Mouse (Mus musculus): ENCODE results near the gene Hoxa4. TPM values are rescaled to one million over a fixed set of nuclear protein-coding genes. Genes with fewer than 3 reads are reported as not detected.

Gene Hoxa4
- polyA plus RNA-seq, 1 experiment = not detected

DNA sequence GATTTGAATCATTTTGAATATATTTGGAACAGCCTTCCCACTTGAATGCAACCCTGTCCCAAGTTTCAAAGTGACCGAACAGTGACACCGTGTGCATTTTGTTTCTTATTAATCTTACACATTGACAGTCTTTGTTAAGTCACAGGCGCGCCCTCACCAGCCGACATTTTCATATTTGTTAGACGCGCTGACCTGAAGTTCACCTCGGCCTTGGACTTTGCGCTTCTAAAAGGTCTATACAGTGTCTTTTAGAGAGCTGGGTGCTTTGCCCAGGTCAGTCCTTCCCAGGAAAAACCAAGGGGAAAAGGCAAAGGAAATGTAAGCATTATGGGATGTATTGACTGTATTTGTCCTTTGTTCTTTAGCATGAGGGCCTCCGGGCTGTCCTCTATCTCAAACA, 3.1 kb upstream of the Hoxa4 start:
- Histone ChIP-seq H3K27ac (ENCODE audit: insufficient read depth, low read length) (no peak overlapping the region), H3K4me3 (ENCODE audit: insufficient read depth, low read length) (no peak overlapping the region), H3K4me1 (ENCODE audit: control insufficient read depth, insufficient read depth, low read length) (no peaks in the 10 kb centered on the region)
- TF ChIP-seq CTCF (IDR thresholded peaks at IDR 0.05; ENCODE audit: extremely low read depth, insufficient read depth, low read length) (no peak), POLR2A (IDR thresholded peaks at IDR 0.05; ENCODE audit: extremely low read depth, insufficient read depth, low read length) (no peak)

DNA sequence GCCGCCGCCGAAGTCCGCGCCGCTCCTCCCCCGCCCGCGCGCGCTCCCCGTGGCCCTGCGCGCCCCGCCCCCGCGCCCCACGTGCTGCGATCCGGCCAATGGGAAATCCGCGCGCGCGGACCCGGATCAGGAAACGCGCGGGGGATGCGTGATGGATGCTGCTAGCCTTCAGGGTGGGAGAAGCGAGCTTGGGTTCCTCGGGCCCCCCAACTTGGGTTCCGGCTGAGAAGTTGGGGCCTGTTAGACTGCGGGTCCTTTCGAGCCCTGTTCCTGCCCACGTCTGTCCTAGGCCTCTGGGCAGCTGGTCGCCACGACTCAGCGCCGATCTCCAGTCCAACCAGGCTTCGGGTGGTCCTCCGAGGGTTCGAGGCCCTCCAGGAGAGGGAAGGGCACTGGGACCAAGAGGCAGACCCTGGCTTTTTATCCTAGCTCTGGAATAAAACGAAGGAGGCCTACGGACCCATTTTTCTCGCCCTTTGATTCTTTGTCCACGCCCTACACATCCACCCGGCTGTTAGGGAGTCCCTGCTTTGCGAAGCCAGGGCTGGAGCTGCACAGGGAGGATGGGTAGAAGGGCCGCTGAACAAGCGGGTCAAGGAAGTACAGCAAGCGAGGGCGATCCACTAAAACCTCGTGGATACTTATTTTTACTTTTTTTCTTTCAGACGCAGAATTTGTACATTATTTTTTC, 452 bp upstream of the Hoxa4 start:
- TF ChIP-seq POLR2A (IDR thresholded peaks at IDR 0.05; ENCODE audit: extremely low read depth, insufficient read depth, low read length) = no peak
- TF ChIP-seq CTCF (IDR thresholded peaks at IDR 0.05; ENCODE audit: extremely low read depth, insufficient read depth, low read length) = no peak

DNA sequence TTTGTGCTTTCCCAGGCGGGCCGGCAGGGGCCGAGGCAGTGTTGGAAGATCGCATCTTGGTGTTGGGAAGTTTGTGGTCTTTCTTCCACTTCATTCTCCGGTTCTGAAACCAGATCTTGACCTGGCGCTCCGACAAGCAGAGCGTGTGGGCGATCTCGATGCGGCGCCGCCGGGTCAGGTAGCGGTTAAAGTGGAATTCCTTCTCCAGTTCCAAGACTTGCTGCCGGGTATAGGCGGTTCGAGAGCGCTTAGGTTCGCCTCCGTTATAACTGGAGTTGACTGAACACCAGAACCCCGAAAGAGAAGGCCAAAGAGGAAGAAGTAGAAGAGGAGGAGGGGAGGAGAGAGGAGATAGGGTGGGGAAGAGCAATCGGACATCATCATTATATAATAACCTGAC, 1.1 kb downstream of the Hoxa4 start:
- TF ChIP-seq POLR2A (IDR thresholded peaks at IDR 0.05; ENCODE audit: extremely low read depth, insufficient read depth, low read length) (no peak), CTCF (IDR thresholded peaks at IDR 0.05; ENCODE audit: extremely low read depth, insufficient read depth, low read length) (no peak)
- Histone ChIP-seq H3K27ac (ENCODE audit: insufficient read depth, low read length) (no peak overlapping the region), H3K4me1 (ENCODE audit: control insufficient read depth, insufficient read depth, low read length) (no peaks in the 10 kb centered on the region), H3K4me3 (ENCODE audit: insufficient read depth, low read length) (no peak overlapping the region)

More for the DNA sequence above, 452 bp upstream of the Hoxa4 start:
- Histone ChIP-seq H3K4me3 (ENCODE audit: insufficient read depth, low read length) (no peak overlapping the region), H3K4me1 (ENCODE audit: control insufficient read depth, insufficient read depth, low read length) (no peaks in the 10 kb centered on the region), H3K27ac (ENCODE audit: insufficient read depth, low read length) (no peak overlapping the region)

DNA sequence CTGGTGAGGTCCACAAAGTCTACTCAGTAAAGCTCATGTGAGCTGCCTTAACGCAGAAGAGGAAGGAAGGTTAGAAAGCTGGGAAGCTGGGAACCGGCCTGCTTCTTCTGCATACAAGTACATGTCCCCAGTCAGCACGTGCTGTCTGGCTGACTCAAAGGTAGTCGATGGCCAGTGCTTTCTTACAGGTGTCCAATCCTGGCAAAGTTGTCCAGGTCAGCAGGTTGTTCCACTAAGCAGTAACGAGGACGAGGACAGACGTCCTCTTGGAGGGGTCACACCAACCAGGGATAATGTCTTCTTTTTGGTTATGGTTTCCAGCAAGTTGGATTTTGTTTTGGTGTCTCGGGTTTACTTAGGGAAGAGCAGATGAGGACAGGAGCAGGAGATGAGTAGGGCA, 1.6 kb downstream of the Hoxa4 start:
- Histone ChIP-seq H3K27ac (ENCODE audit: insufficient read depth, low read length) (no peak overlapping the region), H3K4me3 (ENCODE audit: insufficient read depth, low read length) (no peak overlapping the region), H3K4me1 (ENCODE audit: control insufficient read depth, insufficient read depth, low read length) (no peaks in the 10 kb centered on the region)
- no peak for TF ChIP-seq CTCF (IDR thresholded peaks at IDR 0.05; ENCODE audit: extremely low read depth, insufficient read depth, low read length)
- no peak for TF ChIP-seq POLR2A (IDR thresholded peaks at IDR 0.05; ENCODE audit: extremely low read depth, insufficient read depth, low read length)

DNA sequence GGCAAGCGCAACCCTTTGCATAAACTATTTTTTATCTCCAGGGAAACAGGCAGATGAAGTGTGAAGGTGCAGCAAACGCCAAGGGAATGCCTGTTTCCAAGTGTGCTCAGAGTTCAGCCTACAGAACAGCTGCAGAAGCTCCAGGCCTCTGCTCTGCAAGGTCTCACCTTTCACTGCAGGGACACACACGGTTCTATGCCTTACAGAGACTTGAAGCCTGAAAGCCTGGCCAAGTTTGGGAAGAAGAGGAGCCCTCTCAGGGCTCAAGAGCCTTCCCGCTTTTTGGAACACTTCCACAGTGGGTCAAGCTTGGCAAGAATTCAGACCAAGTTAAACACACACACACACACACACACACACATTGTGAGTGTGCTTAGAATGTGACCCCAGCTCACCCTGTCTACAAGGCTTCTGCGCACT, 2.4 kb downstream of the Hoxa4 start:
- no peaks in the 10 kb centered on the region for H3K4me1 ChIP-seq (ENCODE audit: control insufficient read depth, insufficient read depth, low read length)
- no peak for TF ChIP-seq CTCF (IDR thresholded peaks at IDR 0.05; ENCODE audit: extremely low read depth, insufficient read depth, low read length)
- no peak overlapping the region for H3K27ac ChIP-seq (ENCODE audit: insufficient read depth, low read length)
- H3K4me3 ChIP-seq (ENCODE audit: insufficient read depth, low read length) = no peak overlapping the region

DNA sequence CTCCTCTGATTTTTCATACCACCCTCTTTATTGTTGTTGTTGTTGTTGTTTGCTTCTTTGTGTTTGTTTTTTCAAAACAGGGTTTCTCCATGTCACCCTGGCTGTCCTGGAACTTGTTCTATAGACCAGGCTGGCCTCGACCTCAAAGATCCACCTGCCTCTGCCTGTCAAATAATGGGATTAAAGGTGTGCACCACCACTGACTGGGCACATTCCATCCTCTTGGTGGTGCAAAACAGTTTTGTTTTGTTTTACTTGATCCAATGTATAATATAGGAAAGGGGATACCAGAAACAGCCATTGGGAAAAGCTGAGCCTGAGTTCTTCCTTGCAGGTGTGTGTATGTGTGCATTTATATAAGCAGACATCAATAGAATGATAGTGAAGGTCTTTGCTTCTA, 5.1 kb downstream of the Hoxa4 start:
- TF ChIP-seq POLR2A (IDR thresholded peaks at IDR 0.05; ENCODE audit: extremely low read depth, insufficient read depth, low read length) = no peak
- TF ChIP-seq CTCF (IDR thresholded peaks at IDR 0.05; ENCODE audit: extremely low read depth, insufficient read depth, low read length) = no peak
- no peak overlapping the region for H3K27ac ChIP-seq (ENCODE audit: insufficient read depth, low read length)
- no peak overlapping the region for H3K4me3 ChIP-seq (ENCODE audit: insufficient read depth, low read length)
- H3K4me1 ChIP-seq (ENCODE audit: control insufficient read depth, insufficient read depth, low read length) = no peaks in the 10 kb centered on the region

DNA sequence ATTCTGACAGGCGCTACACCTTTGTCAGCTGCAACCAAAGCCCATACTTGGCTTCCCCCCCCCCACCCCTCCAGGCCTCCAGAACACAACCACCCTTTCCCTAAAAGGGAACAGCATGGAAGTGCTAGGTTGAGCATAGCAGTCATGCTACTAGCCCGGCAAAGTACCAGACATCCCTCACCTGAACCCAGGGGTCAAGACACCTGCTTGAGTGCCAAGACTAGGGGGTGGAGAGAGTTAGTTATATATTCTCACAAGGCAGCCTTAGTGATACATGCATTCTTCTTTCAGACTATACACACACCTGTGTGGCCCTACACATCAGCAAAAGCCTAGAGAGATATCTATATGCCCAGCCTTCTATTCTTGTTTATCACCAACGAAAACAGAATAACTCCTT, 5.7 kb downstream of the Hoxa4 start:
- no peaks in the 10 kb centered on the region for H3K4me1 ChIP-seq (ENCODE audit: control insufficient read depth, insufficient read depth, low read length)
- H3K4me3 ChIP-seq (ENCODE audit: insufficient read depth, low read length) = no peak overlapping the region
- TF ChIP-seq CTCF (IDR thresholded peaks at IDR 0.05; ENCODE audit: extremely low read depth, insufficient read depth, low read length) = no peak
- TF ChIP-seq POLR2A (IDR thresholded peaks at IDR 0.05; ENCODE audit: extremely low read depth, insufficient read depth, low read length) = no peak
- no peak overlapping the region for H3K27ac ChIP-seq (ENCODE audit: insufficient read depth, low read length)

DNA sequence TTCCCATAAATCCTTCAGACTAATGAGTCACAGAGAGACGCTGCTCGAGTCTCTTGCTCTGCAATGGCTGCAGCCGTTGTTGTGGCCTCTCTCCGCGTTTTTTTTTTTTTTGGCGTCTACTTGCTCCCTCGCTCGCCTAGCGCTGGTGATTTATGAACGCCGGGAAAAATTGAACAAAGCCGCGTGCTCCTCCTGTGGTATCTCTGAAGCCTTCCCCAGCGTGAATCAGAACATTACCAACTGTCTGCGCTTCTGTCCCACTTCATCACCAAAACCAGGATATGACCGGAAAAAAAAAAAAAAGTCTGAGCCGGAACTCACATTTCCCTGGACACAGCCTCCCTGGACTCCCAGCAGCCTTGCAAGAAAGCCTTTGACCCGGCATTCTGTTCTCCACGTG, 6.3 kb downstream of the Hoxa4 start:
- no peak for TF ChIP-seq POLR2A (IDR thresholded peaks at IDR 0.05; ENCODE audit: extremely low read depth, insufficient read depth, low read length)
- no peak for TF ChIP-seq CTCF (IDR thresholded peaks at IDR 0.05; ENCODE audit: extremely low read depth, insufficient read depth, low read length)
- Histone ChIP-seq H3K27ac (ENCODE audit: insufficient read depth, low read length) (no peak overlapping the region), H3K4me1 (ENCODE audit: control insufficient read depth, insufficient read depth, low read length) (no peaks in the 10 kb centered on the region), H3K4me3 (ENCODE audit: insufficient read depth, low read length) (no peak overlapping the region)

DNA sequence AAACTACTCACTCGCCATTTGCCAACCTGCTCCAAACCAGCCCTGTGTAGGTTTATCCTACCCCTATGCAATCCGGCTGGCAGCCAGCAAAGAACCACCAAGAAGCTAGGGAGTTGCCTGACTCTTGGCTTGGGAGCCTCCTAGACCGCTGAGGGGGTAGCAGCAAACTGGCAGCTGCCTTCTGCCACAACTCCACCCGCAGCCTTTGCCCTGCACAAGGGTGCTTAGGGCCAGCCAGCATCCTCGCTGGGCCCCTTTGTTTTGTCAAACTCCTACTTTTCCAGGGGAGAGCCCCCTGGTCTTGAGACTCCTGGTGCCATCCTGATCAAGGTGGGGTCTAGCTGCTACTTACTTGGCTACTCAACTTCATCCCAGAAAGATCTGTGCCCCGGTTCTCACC, 6.9 kb downstream of the Hoxa4 start:
- no peak for TF ChIP-seq POLR2A (IDR thresholded peaks at IDR 0.05; ENCODE audit: extremely low read depth, insufficient read depth, low read length)
- no peak for TF ChIP-seq CTCF (IDR thresholded peaks at IDR 0.05; ENCODE audit: extremely low read depth, insufficient read depth, low read length)
- H3K4me1 ChIP-seq (ENCODE audit: control insufficient read depth, insufficient read depth, low read length) = no peaks in the 10 kb centered on the region
- H3K27ac ChIP-seq (ENCODE audit: insufficient read depth, low read length) = no peak overlapping the region
- no peak overlapping the region for H3K4me3 ChIP-seq (ENCODE audit: insufficient read depth, low read length)

DNA sequence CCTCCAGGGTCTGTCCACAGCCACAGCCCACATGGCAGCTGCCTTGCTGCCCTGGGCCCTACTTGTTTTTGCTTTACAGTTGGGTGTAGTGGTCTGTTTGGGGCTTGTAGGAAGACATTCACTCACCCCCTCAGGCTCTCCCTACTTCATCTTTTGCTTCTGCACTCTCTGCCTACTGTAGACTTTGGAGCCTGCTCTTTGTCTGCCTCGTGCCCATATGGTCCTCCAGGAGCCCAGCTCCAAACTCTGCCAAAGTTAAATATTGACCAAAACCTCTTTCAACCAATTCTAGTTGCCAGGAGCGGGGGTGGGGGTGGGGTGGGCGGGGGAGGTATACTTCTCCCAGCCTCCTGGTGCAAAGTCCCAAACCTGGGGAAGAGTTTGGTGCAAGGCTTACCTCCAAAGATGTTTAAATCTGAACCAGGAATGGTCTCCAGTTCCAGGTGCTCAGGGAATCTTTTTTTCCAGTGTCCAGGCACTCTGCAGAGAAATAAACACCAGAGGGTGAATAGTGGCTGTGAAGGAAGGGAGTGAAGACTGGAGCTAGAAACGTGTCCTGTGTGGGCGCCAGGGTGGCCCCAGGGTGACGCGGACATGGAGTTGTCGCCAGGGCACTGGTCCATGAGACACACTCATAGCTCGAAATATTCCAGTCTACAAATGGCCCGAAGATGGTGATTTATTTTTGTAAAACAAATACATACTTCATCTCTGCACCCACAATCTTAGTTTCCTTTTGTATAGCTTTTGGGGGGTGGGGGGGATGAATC, 8.1 kb downstream of the Hoxa4 start:
- Histone ChIP-seq H3K4me3 (ENCODE audit: insufficient read depth, low read length) (no peak overlapping the region), H3K27ac (ENCODE audit: insufficient read depth, low read length) (no peak overlapping the region), H3K4me1 (ENCODE audit: control insufficient read depth, insufficient read depth, low read length) (no peaks in the 10 kb centered on the region)
- TF ChIP-seq CTCF (IDR thresholded peaks at IDR 0.05; ENCODE audit: extremely low read depth, insufficient read depth, low read length) (no peak), POLR2A (IDR thresholded peaks at IDR 0.05; ENCODE audit: extremely low read depth, insufficient read depth, low read length) (no peak)
